Mouse (Mus musculus) bone marrow, adult 2 months (tissue): ENCODE data around the gene Crispld2.

Experiments used
- CTCF ChIP-seq: fragments of 200-500 bp; IDR thresholded peaks from 2 replicates; pipeline ENCODE4 v1.5.1; 2011; ENCODE audit warnings: low read length, control low read depth; ENCODE audit not compliant: control insufficient read depth, insufficient read depth
- POLR2A ChIP-seq: fragments of 200-500 bp; IDR thresholded peaks from 2 replicates; pipeline ENCODE4 v1.6.1; 2011; ENCODE audit warnings: low read depth, mild to moderate bottlenecking, control low read depth, low read length, borderline replicate concordance; ENCODE audit not compliant: control insufficient read depth

DNA sequence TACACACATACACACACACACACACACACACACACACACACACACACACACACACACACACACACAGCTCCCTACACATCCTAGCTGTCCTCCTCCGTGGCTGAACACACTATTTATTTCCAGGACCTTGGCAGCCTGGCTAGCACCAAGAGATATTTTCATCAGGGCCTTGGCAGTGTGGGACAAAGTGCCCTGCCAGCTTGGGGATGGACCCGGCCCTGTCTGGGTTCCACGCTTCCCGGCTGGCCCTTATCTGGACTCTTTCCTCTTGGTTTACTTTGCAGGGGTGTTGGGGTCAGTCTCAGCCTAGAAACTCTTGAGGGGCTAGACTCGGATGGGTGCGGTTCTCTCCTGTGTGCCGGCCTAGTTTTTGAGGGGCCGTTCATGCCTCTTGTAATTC, 8.2 kb downstream of the Crispld2 start:
- TF ChIP-seq POLR2A, result no peak
- TF ChIP-seq CTCF, result no peak
